Mouse (Mus musculus) midbrain, embryonic 15.5 days (tissue): ENCODE data around the gene Agap1. TPM values are rescaled to one million over a fixed set of nuclear protein-coding genes. Genes with fewer than 3 reads are reported as not detected.
A peak's percentile ranks its signal among the peaks of the same experiment; 100 is the strongest.

Experiments
- ATAC-seq: fragments of 200-750 bp; cut with Nextera tagmentation; replicated peaks from 2 replicates; pipeline ENCODE4 v1.8.0; 2017; ENCODE audit warnings: moderate TSS enrichment
- H3K27ac ChIP-seq: fragments of 300-500 bp; sonication (generic); 2 replicates; pipeline ENCODE4 v1.5.1; 2015; ENCODE audit warnings: mild to moderate bottlenecking, inconsistent platforms
- H3K27me3 ChIP-seq: fragments of 300-500 bp; sonication (generic); replicated peaks from 2 replicates; pipeline ENCODE4 v1.6.1; 2015; ENCODE audit warnings: inconsistent platforms
- H3K36me3 ChIP-seq: fragments of 300-500 bp; sonication (generic); replicated peaks from 2 replicates; pipeline ENCODE4 v1.6.1; 2015; ENCODE audit warnings: inconsistent platforms
- H3K4me1 ChIP-seq: fragments of 300-500 bp; sonication (generic); 2 replicates; pipeline ENCODE4 v1.6.1; 2015; ENCODE audit warnings: inconsistent platforms
- H3K4me2 ChIP-seq: fragments of 300-500 bp; sonication (generic); 2 replicates; pipeline ENCODE4 v1.6.1; 2015; ENCODE audit warnings: inconsistent platforms, mild to moderate bottlenecking, moderate library complexity
- H3K4me3 ChIP-seq: fragments of 300-500 bp; sonication (generic); 2 replicates; pipeline ENCODE4 v1.5.1; 2015; ENCODE audit warnings: mild to moderate bottlenecking, inconsistent platforms
- H3K9ac ChIP-seq: fragments of 300-500 bp; sonication (generic); 2 replicates; pipeline ENCODE4 v1.6.1; 2015; ENCODE audit warnings: mild to moderate bottlenecking, inconsistent platforms
- H3K9me3 ChIP-seq: fragments of 300-500 bp; sonication (generic); 2 replicates; pipeline ENCODE4 v1.6.1; 2016; ENCODE audit warnings: inconsistent platforms
- WGBS: fragments of 180-500 bp; shearing (Covaris S2); methylation state at CpG from one replicate; pipeline ENCODE4 v1.1.7; 2015; ENCODE audit warnings: mixed read lengths; 5-methylcytosine and 5-hydroxymethylcytosine counted together
- polyA plus RNA-seq: library from polyadenylated mRNA; unstranded; fragments of >200 nt; fragmentation: Nextera tagmentation; extraction: Ambion mirVana; gene quantifications from 2 replicates; pipeline ENCODE4 v1.2.1, GENCODE M21; 2015

Gene Agap1
- polyA plus RNA-seq, 1 experiment from 2014 or later = 63.6 TPM

- no peak overlapping the region for H3K4me3 ChIP-seq
- H3K27me3 ChIP-seq = no peaks in the 10 kb centered on the region
- no peaks in the 10 kb centered on the region for H3K9me3 ChIP-seq
- H3K36me3 ChIP-seq = no peaks in the 10 kb centered on the region
- 19% methylated on average over 5 of the region's 5 CpGs for WGBS
- no peak overlapping the region for H3K9ac ChIP-seq
- H3K27ac ChIP-seq = no peak overlapping the region
- ATAC-seq = no peak
- H3K4me1 ChIP-seq = peaks cover 48% of the 10 kb centered on the region
- H3K4me2 ChIP-seq = no peak overlapping the region
These were observed 10.9 kb downstream of the Agap1 start for GRCm38 (mm10) chr1:89465417-89466002.

- H3K27ac ChIP-seq = no peak overlapping the region
- ATAC-seq = peak; percentile 37; the same call in 1 of the 2 replicates
- H3K4me3 ChIP-seq = no peak overlapping the region
- no peaks in the 10 kb centered on the region for H3K27me3 ChIP-seq
- H3K36me3 ChIP-seq = no peaks in the 10 kb centered on the region
- WGBS = 33% methylated on average over 6 of the region's 6 CpGs
- H3K9ac ChIP-seq = no peak overlapping the region
- no peak overlapping the region for H3K4me2 ChIP-seq
- H3K4me1 ChIP-seq = peaks cover 58% of the 10 kb centered on the region
- H3K9me3 ChIP-seq = no peaks in the 10 kb centered on the region
These were observed 12.9 kb downstream of the Agap1 start for GRCm38 (mm10) chr1:89467321-89468069.

- no peak for ATAC-seq
- H3K4me1 ChIP-seq = peaks cover 51% of the 10 kb centered on the region
- 67% methylated on average over 3 of the region's 3 CpGs for WGBS
These were observed 13.5 kb downstream of the Agap1 start for GRCm38 (mm10) chr1:89468141-89468540.

GRCm38 (mm10) chr1:89471430-89471829, 16.8 kb downstream of the Agap1 start:
- no peak for ATAC-seq
- Histone ChIP-seq H3K27me3 (no peaks in the 10 kb centered on the region), H3K9ac (no peak overlapping the region), H3K36me3 (no peaks in the 10 kb centered on the region), H3K9me3 (no peaks in the 10 kb centered on the region), H3K4me3 (no peak overlapping the region), H3K4me1 (peaks cover 38% of the 10 kb centered on the region), H3K4me2 (no peak overlapping the region), H3K27ac (no peak overlapping the region)
- WGBS = 67% methylated on average over 4 of the region's 4 CpGs

More at GRCm38 (mm10) chr1:89468141-89468540, 13.5 kb downstream of the Agap1 start:
- Histone ChIP-seq H3K9ac (no peak overlapping the region), H3K9me3 (no peaks in the 10 kb centered on the region), H3K27me3 (no peaks in the 10 kb centered on the region), H3K36me3 (no peaks in the 10 kb centered on the region), H3K4me3 (no peak overlapping the region), H3K4me2 (no peak overlapping the region), H3K27ac (no peak overlapping the region)

GRCm38 (mm10) chr1:89471891-89472290, 17.3 kb downstream of the Agap1 start:
- H3K27ac ChIP-seq = no peak overlapping the region
- ATAC-seq = no peak
- H3K36me3 ChIP-seq = no peaks in the 10 kb centered on the region
- peaks cover 38% of the 10 kb centered on the region for H3K4me1 ChIP-seq
- no peak overlapping the region for H3K4me3 ChIP-seq
- H3K4me2 ChIP-seq = no peak overlapping the region
- H3K9me3 ChIP-seq = no peaks in the 10 kb centered on the region
- H3K27me3 ChIP-seq = no peaks in the 10 kb centered on the region
- 58% methylated on average over 9 of the region's 9 CpGs for WGBS
- no peak overlapping the region for H3K9ac ChIP-seq

GRCm38 (mm10) chr1:89473946-89474345, 19.3 kb downstream of the Agap1 start:
- Histone ChIP-seq H3K36me3 (no peaks in the 10 kb centered on the region), H3K27me3 (no peaks in the 10 kb centered on the region), H3K4me3 (no peak overlapping the region), H3K4me1 (peaks cover 17% of the 10 kb centered on the region), H3K9ac (no peak overlapping the region), H3K27ac (no peak overlapping the region), H3K9me3 (no peaks in the 10 kb centered on the region), H3K4me2 (no peak overlapping the region)
- no peak for ATAC-seq
- 88% methylated on average over 5 of the region's 5 CpGs for WGBS

GRCm38 (mm10) chr1:89474853-89475252, 20.2 kb downstream of the Agap1 start:
- H3K4me2 ChIP-seq = no peak overlapping the region
- no peak overlapping the region for H3K4me3 ChIP-seq
- H3K27ac ChIP-seq = no peak overlapping the region
- no peaks in the 10 kb centered on the region for H3K27me3 ChIP-seq
- no peak overlapping the region for H3K9ac ChIP-seq
- no peaks in the 10 kb centered on the region for H3K9me3 ChIP-seq
- 64% methylated on average over 9 of the region's 9 CpGs for WGBS
- H3K36me3 ChIP-seq = no peaks in the 10 kb centered on the region
- no peak for ATAC-seq
- peaks cover 15% of the 10 kb centered on the region for H3K4me1 ChIP-seq

GRCm38 (mm10) chr1:89477033-89477432, 22.4 kb downstream of the Agap1 start:
- Histone ChIP-seq H3K4me3 (no peak overlapping the region), H3K9me3 (no peaks in the 10 kb centered on the region), H3K27ac (no peak overlapping the region), H3K4me1 (peaks cover 4% of the 10 kb centered on the region), H3K36me3 (no peaks in the 10 kb centered on the region), H3K4me2 (no peak overlapping the region), H3K9ac (no peak overlapping the region), H3K27me3 (no peaks in the 10 kb centered on the region)
- WGBS = 91% methylated on average over 5 of the region's 5 CpGs
- ATAC-seq = no peak

GRCm38 (mm10) chr1:89478571-89479460, 24.2 kb downstream of the Agap1 start:
- 89% methylated on average over 4 of the region's 4 CpGs for WGBS
- Histone ChIP-seq H3K27ac (no peak overlapping the region), H3K9ac (no peak overlapping the region), H3K9me3 (no peaks in the 10 kb centered on the region), H3K4me2 (no peak overlapping the region), H3K36me3 (no peaks in the 10 kb centered on the region), H3K27me3 (no peaks in the 10 kb centered on the region), H3K4me1 (peaks cover 11% of the 10 kb centered on the region), H3K4me3 (no peak overlapping the region)
- ATAC-seq = no peak

GRCm38 (mm10) chr1:89481154-89481553, 26.5 kb downstream of the Agap1 start:
- 76% methylated on average over 9 of the region's 9 CpGs for WGBS
- ATAC-seq = no peak
- no peaks in the 10 kb centered on the region for H3K9me3 ChIP-seq

GRCm38 (mm10) chr1:89482812-89483211, 28.2 kb downstream of the Agap1 start:
- 67% methylated on average over 5 of the region's 5 CpGs for WGBS
- H3K36me3 ChIP-seq = no peaks in the 10 kb centered on the region
- no peak overlapping the region for H3K4me3 ChIP-seq
- no peak overlapping the region for H3K4me2 ChIP-seq
- peaks cover 7% of the 10 kb centered on the region; the same call in 1 of the 2 replicates for H3K4me1 ChIP-seq
- no peak overlapping the region for H3K9ac ChIP-seq
- H3K27ac ChIP-seq = no peak overlapping the region
- no peak for ATAC-seq
- H3K9me3 ChIP-seq = no peaks in the 10 kb centered on the region
- H3K27me3 ChIP-seq = no peaks in the 10 kb centered on the region

More at GRCm38 (mm10) chr1:89481154-89481553, 26.5 kb downstream of the Agap1 start:
- Histone ChIP-seq H3K36me3 (no peaks in the 10 kb centered on the region), H3K4me3 (no peak overlapping the region), H3K27ac (no peak overlapping the region), H3K27me3 (no peaks in the 10 kb centered on the region), H3K4me1 (peaks cover 7% of the 10 kb centered on the region; the same call in 1 of the 2 replicates), H3K9ac (no peak overlapping the region), H3K4me2 (no peak overlapping the region)

- H3K4me2 ChIP-seq = no peak overlapping the region
- 94% methylated on average over 6 of the region's 6 CpGs for WGBS
- no peaks in the 10 kb centered on the region for H3K9me3 ChIP-seq
- H3K4me3 ChIP-seq = no peak overlapping the region
- H3K4me1 ChIP-seq = peaks cover 21% of the 10 kb centered on the region
- H3K27ac ChIP-seq = no peak overlapping the region
- no peaks in the 10 kb centered on the region for H3K36me3 ChIP-seq
- H3K9ac ChIP-seq = no peak overlapping the region
- no peak for ATAC-seq
- H3K27me3 ChIP-seq = no peaks in the 10 kb centered on the region
These were observed 32.3 kb downstream of the Agap1 start for GRCm38 (mm10) chr1:89486891-89487290.
